Mouse (Mus musculus) heart, embryonic 16.5 days (tissue): ENCODE measurements at regions not wholly inside any gene's neighbourhood (a gene's known extent, or its start where the extent isn't known, plus 50 kb on each side); places are given as distances from the start of the nearest gene placed in this dataset.

Experiments used
- ATAC-seq: fragments of 200-750 bp; cut with Nextera tagmentation; replicated peaks from 2 replicates; pipeline ENCODE4 v1.8.0; 2017; ENCODE audit warnings: moderate number of reproducible peaks; ENCODE audit not compliant: insufficient read depth, low FRiP score; ENCODE audit errors: extremely low read depth
- H3K27ac ChIP-seq: fragments of 300-500 bp; sonication (generic); 2 replicates; pipeline ENCODE4 v1.5.1; 2014; ENCODE audit warnings: mild to moderate bottlenecking, low read length, control low read depth, moderate library complexity
- H3K27me3 ChIP-seq: fragments of 300-500 bp; sonication (generic); 2 replicates; pipeline ENCODE4 v1.6.1; 2014; ENCODE audit warnings: low read length, mixed read lengths; ENCODE audit not compliant: control insufficient read depth, insufficient read depth
- H3K36me3 ChIP-seq: fragments of 300-500 bp; sonication (generic); 2 replicates; pipeline ENCODE4 v1.6.1; 2014; ENCODE audit not compliant: control insufficient read depth, insufficient read depth
- H3K4me1 ChIP-seq: fragments of 300-500 bp; sonication (generic); 2 replicates; pipeline ENCODE4 v1.6.1; 2014; ENCODE audit warnings: low read length, mixed read lengths; ENCODE audit not compliant: control insufficient read depth, insufficient read depth
- H3K4me2 ChIP-seq: fragments of 300-500 bp; sonication (generic); 2 replicates; pipeline ENCODE4 v1.6.1; 2014; ENCODE audit warnings: low read depth, mild to moderate bottlenecking, control low read depth, low read length
- H3K4me3 ChIP-seq: fragments of 300-500 bp; sonication (generic); 2 replicates; pipeline ENCODE4 v1.5.1; 2014; ENCODE audit warnings: mild to moderate bottlenecking, control low read depth, low read length
- H3K9ac ChIP-seq: fragments of 300-500 bp; sonication (generic); 2 replicates; pipeline ENCODE4 v1.6.1; 2014; ENCODE audit warnings: low read length, control low read depth
- H3K9me3 ChIP-seq: fragments of 300-500 bp; sonication (generic); replicated peaks from 2 replicates; pipeline ENCODE4 v1.6.1; 2016; ENCODE audit warnings: low read length; ENCODE audit not compliant: control insufficient read depth
- WGBS: fragments of 180-500 bp; shearing (Covaris S2); extraction: QIAGEN DNeasy Blood & Tissue Kit; methylation state at CpG from one replicate; pipeline ENCODE4 v1.1.7; 2014; 5-methylcytosine and 5-hydroxymethylcytosine counted together

- Histone ChIP-seq H3K36me3 (no peaks in the 10 kb centered on the region), H3K9me3 (no peaks in the 10 kb centered on the region), H3K4me1 (no peaks in the 10 kb centered on the region), H3K4me2 (no peak overlapping the region), H3K27ac (no peak overlapping the region), H3K4me3 (no peak overlapping the region), H3K27me3 (no peaks in the 10 kb centered on the region), H3K9ac (no peak overlapping the region)
- 74% methylated on average over 11 of the region's 11 CpGs for WGBS
- no peak for ATAC-seq
These were observed 319.0 kb upstream of the Kif2a start for GRCm38 (mm10) chr13:107340802-107341364.

GRCm38 (mm10) chr13:107338111-107338510 lies 316.2 kb upstream of the Kif2a start:
- Histone ChIP-seq H3K4me3 (no peak overlapping the region), H3K27ac (no peak overlapping the region), H3K4me2 (no peak overlapping the region), H3K36me3 (no peaks in the 10 kb centered on the region), H3K9ac (no peak overlapping the region), H3K9me3 (no peaks in the 10 kb centered on the region), H3K27me3 (no peaks in the 10 kb centered on the region), H3K4me1 (no peaks in the 10 kb centered on the region)
- WGBS: 85% methylated on average over 12 of the region's 12 CpGs
- no peak for ATAC-seq

- ATAC-seq: no peak
- H3K36me3 ChIP-seq: no peaks in the 10 kb centered on the region
- H3K4me1 ChIP-seq: no peaks in the 10 kb centered on the region
- H3K4me3 ChIP-seq: no peak overlapping the region
- H3K4me2 ChIP-seq: no peak overlapping the region
- no peaks in the 10 kb centered on the region for H3K27me3 ChIP-seq
- no peak overlapping the region for H3K27ac ChIP-seq
- 75% methylated on average over 10 of the region's 10 CpGs for WGBS
- H3K9ac ChIP-seq: no peak overlapping the region
- no peaks in the 10 kb centered on the region for H3K9me3 ChIP-seq
These were observed 315.2 kb upstream of the Kif2a start for GRCm38 (mm10) chr13:107337111-107337510.

- no peaks in the 10 kb centered on the region for H3K36me3 ChIP-seq
- no peak overlapping the region for H3K9ac ChIP-seq
- no peak overlapping the region for H3K27ac ChIP-seq
- no peaks in the 10 kb centered on the region for H3K4me1 ChIP-seq
- H3K9me3 ChIP-seq: no peaks in the 10 kb centered on the region
- no peak for ATAC-seq
- no peak overlapping the region for H3K4me3 ChIP-seq
- no peak overlapping the region for H3K4me2 ChIP-seq
- no peaks in the 10 kb centered on the region for H3K27me3 ChIP-seq
- WGBS: 63% methylated on average over 5 of the region's 5 CpGs
These were observed 307.4 kb upstream of the Kif2a start for GRCm38 (mm10) chr13:107329348-107329747.

- Histone ChIP-seq H3K27me3 (no peaks in the 10 kb centered on the region), H3K9ac (no peak overlapping the region), H3K4me3 (no peak overlapping the region), H3K4me1 (no peaks in the 10 kb centered on the region), H3K36me3 (no peaks in the 10 kb centered on the region), H3K27ac (no peak overlapping the region), H3K4me2 (no peak overlapping the region), H3K9me3 (no peaks in the 10 kb centered on the region)
- WGBS: 50% methylated on average over 3 of the region's 3 CpGs
- ATAC-seq: no peak
These were observed 304.0 kb upstream of the Kif2a start for GRCm38 (mm10) chr13:107325707-107326495.

GRCm38 (mm10) chr13:107314746-107315145 lies 292.8 kb upstream of the Kif2a start:
- H3K27me3 ChIP-seq: no peaks in the 10 kb centered on the region
- no peaks in the 10 kb centered on the region for H3K9me3 ChIP-seq
- H3K4me3 ChIP-seq: no peak overlapping the region
- H3K4me2 ChIP-seq: no peak overlapping the region
- H3K27ac ChIP-seq: no peak overlapping the region
- H3K4me1 ChIP-seq: no peaks in the 10 kb centered on the region
- no peak for ATAC-seq
- 89% methylated on average over 7 of the region's 7 CpGs for WGBS
- no peak overlapping the region for H3K9ac ChIP-seq
- H3K36me3 ChIP-seq: no peaks in the 10 kb centered on the region

GRCm38 (mm10) chr13:107308958-107309639 lies 287.2 kb upstream of the Kif2a start:
- Histone ChIP-seq H3K4me3 (no peak overlapping the region), H3K9ac (no peak overlapping the region), H3K4me1 (no peaks in the 10 kb centered on the region), H3K9me3 (no peaks in the 10 kb centered on the region), H3K4me2 (no peak overlapping the region), H3K36me3 (no peaks in the 10 kb centered on the region), H3K27ac (no peak overlapping the region), H3K27me3 (no peaks in the 10 kb centered on the region)
- no peak for ATAC-seq
- 73% methylated on average over 6 of the region's 6 CpGs for WGBS

GRCm38 (mm10) chr13:107308404-107308803 lies 286.5 kb upstream of the Kif2a start:
- no peaks in the 10 kb centered on the region for H3K9me3 ChIP-seq
- H3K27ac ChIP-seq: no peak overlapping the region
- no peak for ATAC-seq
- H3K4me2 ChIP-seq: no peak overlapping the region
- H3K4me3 ChIP-seq: no peak overlapping the region
- no peaks in the 10 kb centered on the region for H3K36me3 ChIP-seq
- peaks cover 1% of the 10 kb centered on the region for H3K4me1 ChIP-seq
- no peak overlapping the region for H3K9ac ChIP-seq
- 86% methylated on average over 2 of the region's 2 CpGs for WGBS
- no peaks in the 10 kb centered on the region for H3K27me3 ChIP-seq

- Histone ChIP-seq H3K9me3 (no peaks in the 10 kb centered on the region), H3K9ac (no peak overlapping the region), H3K36me3 (no peaks in the 10 kb centered on the region), H3K4me3 (no peak overlapping the region), H3K4me2 (no peak overlapping the region), H3K4me1 (peaks cover 9% of the 10 kb centered on the region), H3K27ac (no peak overlapping the region), H3K27me3 (no peaks in the 10 kb centered on the region)
- WGBS: 81% methylated on average over 1 of the region's 1 CpGs
- ATAC-seq: no peak
These were observed 285.0 kb upstream of the Kif2a start for GRCm38 (mm10) chr13:107306958-107307357.
